Mouse (Mus musculus) spleen, adult 18-20 months (tissue): ENCODE data around the gene Casz1.

ENCODE experiments used
- DNase-seq, 2 experiments: peaks; one replicate each; pipeline ENCODE4 v3.0.0; 2022; ENCODE audit warnings: mixed read lengths in 2 of 2

Gene Casz1

DNA sequence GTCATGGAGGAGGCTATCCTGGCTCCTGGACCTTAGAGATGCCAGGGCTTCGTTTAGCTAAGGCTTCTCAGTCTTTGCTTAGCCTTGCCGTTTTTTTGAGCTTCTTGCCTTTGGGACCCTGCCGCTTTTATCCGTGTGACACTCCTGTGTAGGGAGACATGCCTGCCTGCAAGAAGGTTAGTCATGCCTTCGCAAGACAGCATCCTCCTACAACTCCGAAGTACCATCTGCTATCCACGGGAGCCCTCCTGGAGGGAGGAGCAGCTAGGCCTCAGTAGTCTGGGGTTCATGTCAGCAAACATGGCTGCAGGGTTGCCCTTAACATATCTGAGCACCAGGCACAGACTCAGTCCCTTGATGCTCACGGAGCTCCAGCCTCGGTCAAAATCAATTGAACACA lies 43.4 kb downstream of the Casz1 start:
- no peak for DNase-seq

DNA sequence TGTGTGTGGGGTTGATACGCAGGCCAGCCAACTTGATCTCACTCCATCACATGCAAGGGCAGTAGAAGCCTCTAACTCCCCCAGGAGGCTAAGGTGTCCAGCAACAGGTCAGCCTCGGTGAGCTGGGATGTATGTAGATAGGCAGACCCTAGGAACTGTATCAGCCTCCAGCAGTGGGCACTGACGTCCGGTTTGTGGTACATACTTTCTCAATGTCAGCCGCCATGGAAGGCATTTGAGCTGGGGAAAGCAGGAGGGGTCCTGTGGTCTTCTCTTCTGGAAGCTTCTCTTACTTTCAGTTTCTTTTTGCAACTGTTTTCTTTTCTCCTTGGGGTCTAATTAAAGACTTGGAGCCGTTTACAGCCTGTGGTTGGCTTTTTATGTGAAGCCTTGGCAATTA lies 45.2 kb downstream of the Casz1 start:
- DNase-seq, result no peak

DNA sequence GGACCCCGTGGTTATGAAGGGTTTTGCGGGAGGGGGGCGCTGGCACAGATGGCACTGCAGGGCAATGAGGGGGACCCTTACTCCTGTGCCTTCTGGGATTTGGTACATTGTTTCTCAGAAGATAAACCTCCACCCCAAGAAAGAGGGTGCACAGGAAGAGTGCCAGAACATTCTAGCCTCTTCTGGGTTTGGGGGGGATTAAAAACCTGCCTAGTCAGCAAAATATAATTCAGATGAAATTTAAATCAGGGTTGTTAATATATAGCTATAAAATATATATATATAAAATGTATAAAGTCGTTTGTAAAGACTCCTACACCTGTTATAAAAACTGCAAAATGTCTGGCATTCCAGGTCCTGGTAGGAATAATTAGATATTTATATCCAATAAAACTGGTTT lies 48.8 kb downstream of the Casz1 start:
- DNase-seq, result no peak

DNA sequence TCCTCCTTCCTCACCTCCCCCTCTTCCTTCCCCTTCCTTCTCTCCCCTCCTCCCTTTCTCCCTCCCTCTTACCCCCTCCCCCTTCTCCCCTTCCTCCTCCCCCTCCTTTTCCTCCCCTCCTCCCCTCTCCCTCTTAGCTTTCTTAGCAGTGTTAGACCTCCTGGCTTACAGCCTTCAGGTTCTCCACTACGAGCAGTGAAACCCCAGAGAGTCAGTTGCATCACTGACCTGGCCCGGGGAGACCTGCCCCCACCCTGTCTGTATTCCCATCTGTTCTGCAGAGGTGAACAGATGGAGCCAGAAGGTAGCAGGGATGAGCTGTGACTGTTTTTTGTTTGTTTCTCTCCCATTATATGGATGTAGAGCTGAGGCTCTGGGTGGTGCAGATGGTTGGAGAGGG lies 49.9 kb downstream of the Casz1 start:
- no peak for DNase-seq

DNA sequence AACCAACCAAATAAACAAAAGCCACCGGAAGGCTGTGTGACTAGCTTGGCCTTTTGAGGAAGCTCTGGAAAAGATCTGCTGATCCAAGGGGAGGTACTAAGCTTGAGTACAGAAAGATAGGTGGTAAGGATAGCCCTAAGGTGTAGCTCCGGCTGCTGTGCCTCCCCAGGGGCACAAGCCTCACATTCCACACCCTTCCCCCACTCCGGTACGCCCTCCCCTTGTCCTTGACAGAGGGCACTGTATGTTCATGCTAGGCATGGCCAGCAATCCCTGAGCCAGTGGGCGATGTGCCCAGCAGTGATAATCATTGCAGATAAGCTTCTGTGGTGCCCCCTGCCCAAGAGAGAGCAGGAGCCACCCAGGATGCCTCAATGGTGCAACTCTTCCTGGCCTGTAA lies 51.3 kb downstream of the Casz1 start:
- DNase-seq, result no peak

DNA sequence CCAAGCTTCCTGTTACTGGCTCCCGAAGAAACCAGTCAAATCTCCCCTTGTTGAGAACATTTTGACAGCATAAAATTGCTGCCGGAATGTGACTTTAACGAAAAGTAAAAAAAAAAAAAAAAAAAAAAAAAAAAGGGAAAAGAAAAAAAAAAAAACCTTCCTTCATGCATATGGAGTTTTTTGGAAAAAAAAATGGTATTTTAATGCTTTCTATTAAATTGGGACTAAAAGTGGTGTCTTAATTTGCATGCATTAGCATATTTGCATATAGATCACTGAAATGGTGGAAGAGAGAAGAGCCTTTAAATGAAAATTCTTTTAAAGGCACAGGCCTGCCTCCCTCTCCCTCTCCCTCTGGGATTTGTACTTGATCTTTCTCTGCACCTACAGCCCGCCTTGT lies 52.0 kb downstream of the Casz1 start:
- DNase-seq, result no peak

DNA sequence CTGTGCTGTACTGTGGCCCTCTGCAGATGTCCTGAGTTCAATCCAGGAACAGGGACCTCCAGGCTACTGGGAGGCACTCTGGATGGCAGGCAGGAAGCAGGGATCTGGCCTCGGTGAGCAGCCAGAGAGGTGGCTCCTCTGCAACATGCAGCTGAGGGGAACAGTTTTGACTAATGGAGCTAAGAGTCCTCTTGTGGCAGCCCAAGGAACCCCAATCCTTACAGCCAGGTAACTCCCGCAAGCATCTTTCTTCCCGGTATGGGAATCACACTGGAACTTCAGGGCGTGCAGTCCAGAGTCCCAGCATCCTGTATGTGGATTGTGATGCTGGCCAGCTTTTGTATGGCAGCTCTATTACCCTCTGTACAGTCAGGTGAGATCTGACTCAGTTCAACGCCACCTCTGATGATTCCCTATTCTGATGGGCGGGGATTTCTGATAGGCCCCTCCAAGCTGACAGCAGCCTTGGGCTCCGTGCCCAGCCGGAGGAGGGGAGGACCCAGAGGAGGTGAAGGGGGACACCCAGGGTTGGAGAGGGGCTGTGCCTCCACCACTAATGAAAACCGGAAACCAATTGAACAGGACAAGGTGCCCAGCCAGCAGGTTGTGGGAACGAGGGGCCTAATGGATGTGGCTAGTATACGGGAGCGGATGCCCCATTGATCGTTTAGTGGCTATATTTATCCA lies 53.3 kb downstream of the Casz1 start:
- no peak for DNase-seq

DNA sequence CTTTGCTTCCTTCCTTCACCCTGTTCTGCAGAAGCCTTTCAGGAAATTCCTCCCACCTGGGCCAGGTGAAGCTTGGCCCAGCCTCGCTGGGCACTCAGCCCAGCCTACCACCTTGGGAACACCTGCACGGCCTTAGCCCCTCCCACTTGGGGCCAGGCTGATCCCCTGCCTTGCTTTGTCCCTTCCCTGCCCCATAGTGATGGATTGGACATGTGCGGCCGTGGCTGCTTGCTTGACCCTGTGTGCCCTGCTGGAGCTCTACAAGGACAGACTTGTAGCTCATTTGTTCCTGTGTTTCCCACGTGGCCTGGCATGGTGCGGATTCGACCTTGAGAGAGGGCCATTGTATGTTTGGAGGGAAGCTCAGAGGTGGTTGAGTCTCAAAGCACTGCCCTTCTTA lies 54.0 kb downstream of the Casz1 start:
- no peak for DNase-seq

DNA sequence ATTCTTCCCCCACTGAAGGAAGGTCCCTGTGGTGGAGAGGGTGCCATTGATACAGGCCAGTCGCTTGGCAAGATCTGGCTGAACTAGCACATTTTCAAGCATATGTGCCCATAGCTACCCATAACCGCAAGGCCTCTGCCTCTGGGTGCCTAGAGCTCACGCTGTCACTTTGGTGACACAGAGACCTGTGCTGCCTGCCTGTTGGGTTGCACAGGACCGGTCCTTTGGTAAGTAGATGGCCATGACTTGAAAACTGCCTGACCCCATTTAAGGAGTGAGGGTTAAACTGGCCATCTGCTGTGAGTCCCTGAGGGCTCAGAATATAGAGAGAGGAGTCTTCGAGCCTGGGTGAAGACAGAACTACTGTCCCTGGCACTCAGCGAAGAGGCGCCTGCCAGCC lies 55.2 kb downstream of the Casz1 start:
- DNase-seq, result no peak

DNA sequence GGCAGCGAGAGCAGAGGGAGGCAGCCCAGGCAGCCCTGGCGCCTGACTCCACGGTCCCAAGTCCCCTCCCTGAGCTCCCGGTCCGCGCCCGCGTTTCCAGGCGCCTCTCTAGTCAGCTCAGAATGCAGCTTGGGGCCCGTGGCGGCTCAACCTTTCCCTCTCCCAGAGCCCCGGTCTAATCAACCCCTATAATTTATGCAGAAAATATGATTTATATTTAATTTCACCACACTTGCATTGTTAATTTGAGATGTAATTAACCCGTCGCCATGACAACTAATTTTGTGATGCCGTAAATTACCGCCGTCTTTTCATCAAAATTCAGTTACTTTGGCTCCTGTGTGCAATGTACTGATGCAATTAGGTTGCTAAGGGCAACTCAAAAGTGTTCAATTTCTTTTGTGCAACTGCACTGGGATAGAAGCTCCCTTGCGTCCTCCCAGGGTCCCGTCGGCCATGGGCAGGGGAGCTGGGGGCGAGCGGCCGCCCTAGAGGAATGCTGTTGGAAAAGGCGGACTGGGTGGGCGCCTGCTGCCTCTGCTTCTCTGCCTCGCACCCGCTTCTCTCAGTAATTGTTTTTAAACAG lies 55.8 kb downstream of the Casz1 start:
- no peak for DNase-seq

DNA sequence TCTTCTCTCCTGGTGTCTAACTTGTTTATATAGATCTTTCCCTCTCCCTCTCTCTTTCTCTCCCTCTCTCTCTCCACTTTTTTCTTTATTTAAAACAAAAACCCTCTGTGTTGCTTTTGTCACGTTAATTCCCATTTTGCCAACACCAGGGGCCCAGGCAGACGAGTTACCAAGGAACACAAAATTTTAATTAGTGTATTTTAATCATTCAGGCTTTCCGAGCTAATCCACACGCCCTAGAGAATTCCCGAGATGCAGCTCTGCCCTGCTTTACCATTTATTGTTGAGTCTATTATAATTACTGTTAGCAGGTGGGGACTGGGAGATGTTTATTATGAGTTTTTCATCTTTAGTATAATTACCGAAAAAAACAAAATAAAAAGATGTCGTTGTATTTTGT lies 56.4 kb downstream of the Casz1 start:
- no peak for DNase-seq

DNA sequence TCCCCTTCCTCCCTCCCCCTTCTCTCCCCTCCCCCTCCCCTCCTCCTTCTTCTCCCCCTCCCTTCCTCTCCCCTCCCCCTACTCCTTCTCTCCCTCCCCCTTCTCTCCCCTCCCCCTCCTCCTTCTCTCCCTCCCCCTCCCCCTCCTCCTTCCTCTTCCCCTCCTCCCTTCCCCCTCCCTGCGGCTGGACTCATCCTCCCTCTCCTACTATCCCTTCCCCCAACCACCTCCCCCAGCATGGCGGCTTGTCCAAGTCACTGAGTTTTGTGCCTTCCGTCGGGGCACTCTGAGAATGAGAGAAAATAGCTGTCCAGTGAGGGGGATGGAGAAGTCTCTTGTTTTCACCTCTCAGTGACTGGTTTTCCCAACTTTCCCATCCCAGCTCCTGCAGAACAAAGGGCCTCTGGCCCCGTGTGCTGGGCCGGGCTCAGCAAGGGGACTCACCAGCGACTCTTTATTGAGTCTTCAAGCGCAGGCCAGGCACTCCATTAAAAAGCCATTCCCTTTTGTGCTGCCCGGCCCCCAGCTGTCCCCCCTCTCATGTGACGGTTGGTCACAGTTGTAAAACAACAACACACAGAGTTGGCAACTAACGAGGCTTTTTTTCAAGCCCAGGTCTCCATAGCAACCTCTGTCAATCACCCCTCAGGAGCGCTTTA lies 62.7 kb downstream of the Casz1 start:
- no peak for DNase-seq

DNA sequence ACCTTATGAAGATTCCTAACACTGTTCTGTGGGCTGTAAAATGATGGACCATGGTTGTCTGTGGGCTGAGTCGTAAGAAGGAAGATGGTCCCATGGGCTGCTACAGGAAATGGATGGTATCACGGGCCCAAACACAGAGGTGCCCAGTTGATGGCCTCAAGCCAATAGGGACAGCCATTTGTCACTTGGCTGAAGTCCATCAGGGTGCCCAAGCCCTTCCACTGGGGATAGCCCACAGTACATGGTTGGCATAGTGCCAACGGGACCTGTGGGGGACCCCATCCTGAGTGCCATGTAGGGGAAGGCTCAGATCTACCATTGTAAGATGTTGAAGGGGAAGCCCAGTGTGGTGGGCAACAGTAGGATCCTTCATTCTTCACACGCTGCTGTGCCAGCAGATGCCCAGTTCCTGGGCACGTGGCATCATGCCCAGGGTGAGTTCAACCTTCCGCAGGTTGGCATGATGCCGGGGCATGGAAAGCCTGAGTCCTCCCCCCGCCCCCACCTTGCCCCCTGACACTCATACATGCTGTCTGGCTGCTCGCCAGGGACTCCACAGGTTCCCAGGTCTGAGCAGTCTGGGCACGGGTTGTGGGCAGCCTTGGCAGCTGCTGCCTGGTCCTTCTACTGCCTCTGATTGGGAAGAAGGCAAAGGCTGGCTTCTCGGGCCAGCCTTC lies 63.6 kb downstream of the Casz1 start:
- DNase-seq, result no peak

DNA sequence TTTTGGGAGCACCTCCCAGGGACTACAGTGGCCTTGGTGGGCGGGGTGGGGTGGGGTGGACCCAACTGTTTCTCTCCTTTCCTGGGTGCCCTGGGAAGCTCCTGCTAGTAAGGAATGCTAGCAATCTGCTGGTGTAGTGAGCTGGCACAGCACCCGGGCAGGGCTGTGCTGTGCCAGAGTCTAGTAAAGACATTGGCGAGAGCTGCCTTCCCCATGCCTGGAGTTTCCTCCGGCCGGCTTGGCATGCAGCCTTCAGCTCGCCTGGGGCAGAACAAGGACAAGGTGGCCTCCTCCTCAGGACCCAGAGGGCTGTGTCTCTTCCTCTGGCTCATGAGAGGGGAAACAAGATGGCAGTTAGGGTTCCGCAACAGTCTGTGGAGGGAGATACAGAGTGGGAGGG lies 65.3 kb downstream of the Casz1 start:
- DNase-seq, result no peak

DNA sequence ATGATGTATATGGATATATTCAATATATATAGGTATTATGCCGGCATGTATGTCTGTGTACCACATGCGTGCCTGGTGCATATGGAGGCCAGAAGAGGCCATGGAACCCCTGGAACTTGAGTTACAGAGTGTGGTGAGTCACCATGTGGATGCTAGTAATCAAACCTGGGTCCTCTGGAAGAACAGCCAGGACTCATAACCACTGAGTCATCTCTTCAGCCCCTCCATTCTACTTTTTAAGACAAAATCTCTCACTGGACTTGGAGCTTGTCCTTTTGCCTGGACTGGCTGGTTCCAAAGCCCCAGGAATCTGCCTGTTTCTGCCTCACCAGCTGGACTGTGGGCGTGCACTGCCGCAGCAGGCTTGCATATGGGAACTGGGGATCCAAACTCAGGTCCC lies 66.3 kb downstream of the Casz1 start:
- DNase-seq, result no peak

DNA sequence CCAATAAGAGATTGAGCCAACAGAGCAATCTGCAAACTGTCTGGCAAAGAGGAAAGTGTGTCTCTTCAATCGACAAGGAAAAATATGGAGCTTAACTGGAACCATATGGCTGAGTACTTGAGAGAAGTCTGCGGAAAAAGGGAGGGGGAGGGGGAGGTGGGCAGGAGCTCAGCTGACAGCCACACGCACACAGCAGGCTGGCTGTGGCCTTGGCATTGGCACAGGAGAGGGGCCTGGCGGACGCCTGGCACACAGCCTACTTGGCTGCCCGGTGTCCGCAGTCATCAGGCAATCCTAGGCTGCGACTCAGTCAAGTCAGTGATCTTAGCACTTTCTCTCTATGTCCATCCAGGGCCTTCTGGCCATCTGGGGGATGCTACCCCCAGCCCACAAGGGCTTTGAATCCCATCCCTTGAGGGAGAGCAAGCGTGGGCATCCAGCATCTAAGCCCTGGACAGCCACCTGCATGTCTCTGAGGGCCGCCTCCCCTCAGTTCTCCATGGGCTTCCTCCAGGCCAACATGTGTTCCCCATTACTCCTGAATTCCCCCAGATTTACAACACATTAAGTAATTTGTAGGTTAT lies 67.6 kb downstream of the Casz1 start:
- no peak for DNase-seq

DNA sequence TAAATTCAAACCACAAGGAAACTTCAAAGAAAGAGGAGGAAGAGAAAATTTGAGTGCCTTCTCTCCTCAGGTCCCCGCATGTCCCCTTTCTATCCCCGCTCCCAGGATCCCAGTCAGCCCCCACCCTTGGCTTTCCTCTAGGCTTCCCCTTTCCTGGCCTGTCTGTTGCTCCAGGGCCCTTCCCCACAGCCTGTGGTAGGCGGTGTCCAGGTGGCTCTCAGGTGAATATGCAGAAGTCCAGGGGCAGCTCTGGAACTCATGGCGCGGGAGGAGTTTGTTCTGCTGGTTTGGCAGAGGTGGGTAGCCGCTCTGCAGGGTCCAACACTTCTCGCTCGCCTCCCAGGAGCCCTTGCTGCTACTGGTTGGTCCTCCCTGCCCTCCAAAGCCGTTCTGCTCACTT lies 68.1 kb downstream of the Casz1 start:
- DNase-seq, result no peak

DNA sequence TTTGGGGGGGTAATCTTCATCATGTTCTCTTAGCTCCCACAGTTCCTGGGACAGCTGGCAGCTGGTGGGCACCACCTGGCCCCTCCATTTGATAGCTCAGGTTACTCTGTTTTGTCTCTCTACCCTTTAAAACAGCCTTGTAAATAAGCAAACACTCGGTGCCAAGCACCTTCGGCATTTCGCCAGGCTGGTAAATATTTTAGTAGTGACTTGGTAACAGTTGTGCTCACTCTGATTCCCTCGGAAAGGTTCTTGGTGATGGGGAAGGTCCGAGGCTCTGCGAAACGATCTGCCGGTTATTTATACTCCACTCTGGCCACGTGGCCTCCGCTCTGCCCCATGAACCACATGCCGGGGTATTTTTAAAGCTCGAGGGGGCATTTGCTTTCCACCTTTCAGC lies 68.6 kb downstream of the Casz1 start:
- DNase-seq, result no peak

DNA sequence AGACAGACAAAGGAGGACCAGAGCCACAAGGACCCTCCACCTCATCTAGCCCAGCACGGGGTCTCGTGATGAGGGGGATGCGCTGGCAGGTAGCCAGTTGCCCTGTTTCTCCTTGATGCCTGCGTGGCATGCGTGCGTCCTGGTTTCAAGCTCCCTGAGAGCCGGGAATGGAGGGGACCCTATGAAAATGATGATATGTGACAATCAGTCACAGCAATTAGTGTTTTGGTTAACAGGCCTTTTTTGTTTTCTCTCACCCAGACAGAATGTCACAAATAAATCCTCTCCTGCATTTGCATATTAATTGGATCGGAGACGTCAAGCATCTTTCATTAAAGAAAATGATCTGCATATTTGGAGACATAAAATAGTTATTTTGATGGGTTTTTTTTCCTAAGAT lies 71.9 kb downstream of the Casz1 start:
- DNase-seq, result no peak

DNA sequence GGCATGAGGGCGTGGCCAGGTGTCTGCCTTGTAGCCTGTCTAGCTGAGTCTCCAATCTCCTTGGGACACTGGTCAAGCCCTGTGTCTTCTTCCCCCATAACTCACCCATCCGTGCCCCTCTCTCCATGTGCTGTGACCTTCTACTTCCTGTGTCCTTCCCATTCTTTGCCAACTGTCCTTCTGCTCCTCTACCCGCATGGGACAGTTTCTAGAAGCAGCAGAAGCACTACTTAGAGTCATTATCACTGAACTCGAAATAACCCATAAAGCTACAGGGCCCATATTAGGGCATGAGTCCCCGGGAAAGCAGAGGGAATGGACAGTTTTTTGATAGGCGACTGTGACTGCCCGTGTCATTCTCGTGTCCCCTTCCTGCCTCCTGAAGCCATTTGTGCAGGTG lies 72.6 kb downstream of the Casz1 start:
- no peak for DNase-seq

DNA sequence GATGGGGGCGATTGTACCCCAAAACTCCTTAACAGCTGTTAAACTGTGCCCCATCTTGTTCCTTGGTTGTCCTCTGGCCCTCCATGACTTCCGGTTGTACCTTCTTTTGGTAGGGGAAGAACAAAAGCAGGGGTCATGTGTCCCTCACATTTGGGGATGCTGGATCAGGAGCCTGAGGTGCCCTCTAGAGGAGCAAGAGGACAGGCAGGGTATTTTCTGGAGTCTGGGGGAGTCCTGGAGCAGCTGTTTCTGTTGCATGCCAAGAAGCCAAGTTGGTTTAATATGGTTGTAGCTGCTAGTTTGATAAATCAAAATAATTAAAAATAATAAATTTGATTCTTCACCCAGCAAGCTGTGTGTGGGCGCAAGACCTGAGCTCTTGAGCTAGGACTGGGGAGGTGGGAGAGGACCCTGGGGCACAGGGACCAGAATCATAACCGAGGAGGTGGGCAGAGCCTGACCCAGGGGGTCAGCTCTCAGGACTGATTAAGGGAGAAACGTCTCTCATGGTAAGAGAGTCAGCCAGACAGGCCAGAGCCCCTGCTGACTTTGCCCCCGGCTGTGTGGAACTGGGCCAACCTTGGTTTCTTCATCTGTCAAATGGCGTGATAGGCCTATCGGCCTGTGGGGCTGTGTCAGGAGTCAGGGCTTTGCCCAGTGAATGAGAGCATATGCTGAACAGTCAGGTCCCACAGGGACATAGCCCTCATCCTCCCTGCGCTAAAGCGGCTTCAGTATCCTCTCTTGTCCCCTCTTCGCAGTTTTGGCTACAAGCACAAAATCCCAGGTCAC lies 74.2 kb downstream of the Casz1 start:
- no peak for DNase-seq

DNA sequence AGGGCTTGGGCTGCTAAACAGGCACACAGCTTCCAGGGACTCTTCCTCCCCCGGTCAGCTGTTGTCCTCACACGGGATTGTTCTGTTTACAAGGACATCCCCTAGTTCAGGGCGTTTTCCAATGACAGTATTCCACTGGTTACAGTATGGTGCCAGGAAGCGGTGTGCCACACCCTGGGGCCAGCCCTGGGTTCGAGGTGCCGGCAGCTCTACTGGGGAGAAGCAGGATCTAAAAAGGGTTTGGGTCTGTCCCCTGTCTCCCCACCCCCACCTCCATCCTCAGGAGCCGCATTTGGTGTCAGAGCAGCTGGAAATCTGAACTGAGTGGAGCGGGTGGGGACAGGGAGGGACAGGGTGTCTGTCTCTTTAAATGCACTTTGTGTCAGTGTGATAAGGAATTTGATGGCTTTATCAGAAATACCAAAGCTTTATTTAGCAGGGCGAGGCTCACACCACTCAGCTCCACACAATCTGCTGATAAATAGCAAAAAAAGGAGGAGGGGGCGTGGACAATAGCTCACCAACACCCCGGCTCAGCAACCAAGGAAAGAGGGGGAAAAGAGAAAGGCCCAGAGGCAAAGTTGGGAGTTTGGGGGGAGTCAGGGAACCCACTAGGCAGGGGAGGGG lies 74.9 kb downstream of the Casz1 start:
- DNase-seq, result no peak
